Mouse (Mus musculus) G1E (cell line): ENCODE measurements around the gene Coq4.

ENCODE experiments used
- CTCF ChIP-seq: IDR thresholded peaks from 2 replicates; pipeline ENCODE4 v1.5.1; 2012; ENCODE audit warnings: low read depth, low read length, inconsistent platforms, mixed read lengths
- TAL1 ChIP-seq: conservative IDR thresholded peaks from 2 replicates; pipeline ENCODE4 v1.6.1; 2012; ENCODE audit warnings: low read depth, low read length, inconsistent platforms, mixed read lengths

GRCm38 (mm10) chr2:29844115-29844514, 56.8 kb downstream of the Coq4 start:
- TF ChIP-seq CTCF (no peak), TAL1 (no peak)
